Mouse (Mus musculus) embryonic fibroblast, embryonic 13.5 days (primary cell): ENCODE data around the gene Prl3c1.

Source experiments
- CTCF ChIP-seq: IDR thresholded peaks from 2 replicates; pipeline ENCODE4 v1.5.1; 2011; ENCODE audit warnings: mild to moderate bottlenecking, control low read depth, low read length, moderate library complexity, borderline replicate concordance; ENCODE audit not compliant: insufficient read depth
- POLR2A ChIP-seq: IDR thresholded peaks from 2 replicates; pipeline ENCODE4 v1.6.1; 2011; ENCODE audit warnings: low read depth, mild to moderate bottlenecking, control low read depth, low read length, moderate library complexity

- TF ChIP-seq POLR2A (no peak), CTCF (no peak)
Measured at GRCm38 (mm10) chr13:27196359-27196758, at the start of gene Prl3c1.
